Mouse (Mus musculus) lung, postnatal 0 days (tissue): ENCODE data around the gene Rnf213.

Experiments used
- CTCF ChIP-seq: IDR thresholded peaks from 2 replicates; pipeline ENCODE4 v1.5.1; 2016; ENCODE audit warnings: antibody characterized with exemption, mild to moderate bottlenecking
- EP300 ChIP-seq: IDR thresholded peaks from 2 replicates; pipeline ENCODE4 v1.6.1; 2016; ENCODE audit warnings: antibody characterized with exemption, mild to moderate bottlenecking, control low read depth

DNA sequence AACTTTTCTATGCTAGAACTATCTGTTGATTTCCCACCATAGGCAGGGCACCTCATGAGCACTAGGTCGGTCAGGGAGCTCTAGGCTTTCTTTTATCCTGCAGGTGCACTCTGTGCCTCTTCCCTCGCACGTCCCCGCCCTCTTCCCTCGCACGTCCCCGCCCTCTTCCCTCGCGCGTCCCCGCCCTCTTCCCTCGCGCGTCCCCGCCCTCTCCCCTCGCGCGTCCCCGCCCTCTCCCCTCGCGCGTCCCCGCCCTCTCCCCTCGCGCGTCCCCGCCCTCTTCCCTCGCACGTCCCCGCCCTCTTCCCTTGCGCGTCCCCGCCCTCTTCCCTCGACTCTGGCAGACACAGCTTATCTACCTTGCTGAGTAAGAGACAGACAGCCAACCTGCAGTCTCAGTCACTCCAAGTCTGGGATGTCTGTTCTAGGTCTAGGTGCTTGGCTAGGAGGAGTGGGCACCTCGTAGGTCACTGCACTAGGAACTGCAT is 35.8 kb downstream of the Rnf213 start:
- no peak for TF ChIP-seq CTCF
- no peak for TF ChIP-seq EP300
